Mouse (Mus musculus) midbrain, embryonic 10.5 days (tissue): Measurements from ENCODE around the gene Vmn1r218. TPM values are rescaled to one million over a fixed set of nuclear protein-coding genes. Genes with fewer than 3 reads are reported as not detected.
"Not testable (repeated sequence)": the region's sequence is repeated elsewhere in the genome, so short reads cannot be mapped to it uniquely, and the experiment has no call there.

Experiments used
- DNase-seq: peaks from one replicate; pipeline ENCODE4 v3.0.0-alpha.2; 2017; ENCODE audit warnings: low spot score
- H3K27ac ChIP-seq: fragments of 300-500 bp; sonication (generic); replicated peaks from 2 replicates; pipeline ENCODE4 v1.5.1; 2016; ENCODE audit warnings: mild to moderate bottlenecking
- H3K27me3 ChIP-seq: fragments of 300-500 bp; sonication (generic); 2 replicates; pipeline ENCODE4 v1.6.1; 2016; ENCODE audit warnings: low read depth, mild to moderate bottlenecking; ENCODE audit not compliant: poor library complexity, severe bottlenecking
- H3K36me3 ChIP-seq: fragments of 300-500 bp; sonication (generic); 2 replicates; pipeline ENCODE4 v1.6.1; 2016; ENCODE audit warnings: mild to moderate bottlenecking, moderate library complexity
- H3K4me1 ChIP-seq: fragments of 300-500 bp; sonication (generic); 2 replicates; pipeline ENCODE4 v1.6.1; 2016
- H3K4me3 ChIP-seq: fragments of 300-500 bp; sonication (generic); 2 replicates; pipeline ENCODE4 v1.5.1; 2016; ENCODE audit warnings: mild to moderate bottlenecking, moderate library complexity
- H3K9me3 ChIP-seq: fragments of 300-500 bp; sonication (generic); replicated peaks from 2 replicates; pipeline ENCODE4 v1.6.1; 2016; ENCODE audit warnings: mild to moderate bottlenecking
- WGBS: fragments of 180-500 bp; shearing (Covaris S2); methylation state at CpG from one replicate; pipeline ENCODE4 v1.1.7; 2016; 5-methylcytosine and 5-hydroxymethylcytosine counted together
- polyA plus RNA-seq: library from polyadenylated mRNA; unstranded; fragments of >200 nt; fragmentation: Nextera tagmentation; extraction: Ambion mirVana; gene quantifications from 2 replicates; pipeline ENCODE4 v1.2.1, GENCODE M21; 2016

The Vmn1r218 gene
- polyA plus RNA-seq, result not detected in 2 replicates

- H3K27ac ChIP-seq, result no peak within 1 kb of the TSS
- no peak for DNase-seq
- H3K36me3 ChIP-seq, result no peaks in the 10 kb centered on the region
- no peaks in the 10 kb centered on the region for H3K4me1 ChIP-seq
- no peaks in the 10 kb centered on the region for H3K9me3 ChIP-seq
- WGBS, result 74% methylated on average over 3 of the region's 3 CpGs
- H3K4me3 ChIP-seq, result no peak within 1 kb of the TSS
- no peaks in the 10 kb centered on the region for H3K27me3 ChIP-seq
Observed at GRCm38 (mm10) chr13:23133099-23133498, at the start of gene Vmn1r218. TSS of gene Vmn1r218 (plus strand) at chr13:23133155.

- Histone ChIP-seq H3K36me3 (no peaks in the 10 kb centered on the region), H3K4me3 (no peak overlapping the region), H3K27me3 (no peaks in the 10 kb centered on the region), H3K4me1 (no peaks in the 10 kb centered on the region), H3K27ac (no peak overlapping the region), H3K9me3 (no peaks in the 10 kb centered on the region)
- WGBS, result 96% methylated on average over 4 of the region's 4 CpGs
- DNase-seq, result no peak
Observed at GRCm38 (mm10) chr13:23094386-23094785, 38.6 kb upstream of the Vmn1r218 start.

GRCm38 (mm10) chr13:23118126-23118525 lies 14.8 kb upstream of the Vmn1r218 start, which contains the start of gene Vmn1r217:
TSS of gene Vmn1r217 (minus strand) at chr13:23118226.
- H3K4me1 ChIP-seq, H3K4me3 ChIP-seq, H3K27ac ChIP-seq, H3K27me3 ChIP-seq, H3K9me3 ChIP-seq, H3K36me3 ChIP-seq, DNase-seq: not testable (repeated sequence)
- WGBS, result 88% methylated on average over 1 of the region's 1 CpGs

GRCm38 (mm10) chr13:23120611-23121010 lies 12.3 kb upstream of the Vmn1r218 start:
- Histone ChIP-seq H3K27me3 (no peaks in the 10 kb centered on the region), H3K27ac (no peak overlapping the region), H3K9me3 (no peaks in the 10 kb centered on the region), H3K36me3 (no peaks in the 10 kb centered on the region), H3K4me1 (no peaks in the 10 kb centered on the region), H3K4me3 (no peak overlapping the region)
- DNase-seq, result no peak
- WGBS, result 89% methylated on average over 2 of the region's 2 CpGs

GRCm38 (mm10) chr13:23133501-23133900 lies 546 bp downstream of the Vmn1r218 start:
- 75% methylated on average over 1 of the region's 1 CpGs for WGBS
- H3K4me3 ChIP-seq, result no peak overlapping the region
- H3K27me3 ChIP-seq, result no peaks in the 10 kb centered on the region
- DNase-seq, result no peak
- H3K27ac ChIP-seq, result no peak overlapping the region
- H3K36me3 ChIP-seq, result no peaks in the 10 kb centered on the region
- no peaks in the 10 kb centered on the region for H3K4me1 ChIP-seq
- no peaks in the 10 kb centered on the region for H3K9me3 ChIP-seq

- DNase-seq, result no peak
- Histone ChIP-seq H3K27me3 (no peaks in the 10 kb centered on the region), H3K4me1 (no peaks in the 10 kb centered on the region), H3K4me3 (no peak overlapping the region), H3K9me3 (no peaks in the 10 kb centered on the region), H3K27ac (no peak overlapping the region), H3K36me3 (no peaks in the 10 kb centered on the region)
- WGBS, result 93% methylated on average over 2 of the region's 2 CpGs
Observed at GRCm38 (mm10) chr13:23138880-23139279, 5.9 kb downstream of the Vmn1r218 start.

GRCm38 (mm10) chr13:23157848-23158247 lies 24.9 kb downstream of the Vmn1r218 start:
- Histone ChIP-seq H3K36me3 (no peaks in the 10 kb centered on the region), H3K27me3 (no peaks in the 10 kb centered on the region), H3K9me3 (no peaks in the 10 kb centered on the region), H3K4me1 (peaks cover 8% of the 10 kb centered on the region), H3K27ac (no peak overlapping the region), H3K4me3 (no peak overlapping the region)
- DNase-seq, result peak; percentile 12
- WGBS, result 79% methylated on average over 3 of the region's 3 CpGs

GRCm38 (mm10) chr13:23159012-23159411 lies 26.1 kb downstream of the Vmn1r218 start, which contains the start of gene Vmn1r219:
TSS of gene Vmn1r219 (plus strand) at chr13:23159312.
- WGBS, result 91% methylated on average over 4 of the region's 4 CpGs
- Histone ChIP-seq H3K36me3 (no peaks in the 10 kb centered on the region), H3K27ac (no peak within 1 kb of the TSS), H3K9me3 (no peaks in the 10 kb centered on the region), H3K4me1 (peaks cover 8% of the 10 kb centered on the region), H3K4me3 (no peak within 1 kb of the TSS), H3K27me3 (no peaks in the 10 kb centered on the region)
- no peak for DNase-seq

- H3K4me3 ChIP-seq, H3K4me1 ChIP-seq, DNase-seq, H3K36me3 ChIP-seq, H3K27me3 ChIP-seq, H3K27ac ChIP-seq, H3K9me3 ChIP-seq: not testable (repeated sequence)
- 85% methylated on average over 4 of the region's 4 CpGs for WGBS
Observed at GRCm38 (mm10) chr13:23166471-23166870, 33.5 kb downstream of the Vmn1r218 start.

GRCm38 (mm10) chr13:23187875-23188274 lies 54.9 kb downstream of the Vmn1r218 start, which contains the start of gene Vmn1r220:
TSS of gene Vmn1r220 (minus strand) at chr13:23187975.
- Histone ChIP-seq H3K9me3 (no peaks in the 10 kb centered on the region), H3K4me3 (no peak within 1 kb of the TSS), H3K36me3 (no peaks in the 10 kb centered on the region), H3K27me3 (no peaks in the 10 kb centered on the region), H3K4me1 (no peaks in the 10 kb centered on the region), H3K27ac (no peak within 1 kb of the TSS)
- 89% methylated on average over 2 of the region's 2 CpGs for WGBS
- DNase-seq, result no peak

Other genes with a start within 250 kb of the Vmn1r218 start
- gene Vmn1r212, start 248.9 kb upstream of the Vmn1r218 start, polyA plus RNA-seq, result not detected in 2 replicates
- gene Vmn1r213, start 125.5 kb upstream of the Vmn1r218 start, polyA plus RNA-seq, result not detected in 2 replicates
- gene Vmn1r214, start 102.7 kb upstream of the Vmn1r218 start, polyA plus RNA-seq, result not detected in 2 replicates
- not detected in 2 replicates for gene Vmn1r215, start 65.1 kb upstream of the Vmn1r218 start, polyA plus RNA-seq
- gene Vmn1r217, start 14.9 kb upstream of the Vmn1r218 start, polyA plus RNA-seq, result not detected in 2 replicates
- gene Vmn1r219, start 26.2 kb downstream of the Vmn1r218 start, polyA plus RNA-seq, result 0.02 TPM in 1 of 2 replicates, not detected in the other
- not detected in 2 replicates for gene Vmn1r220, start 54.8 kb downstream of the Vmn1r218 start, polyA plus RNA-seq
- not detected in 2 replicates for gene Vmn1r221, start 81.0 kb downstream of the Vmn1r218 start, polyA plus RNA-seq
- not detected in 2 replicates for gene Vmn1r222, start 102.8 kb downstream of the Vmn1r218 start, polyA plus RNA-seq
- gene Vmn1r223, start 114.0 kb downstream of the Vmn1r218 start, polyA plus RNA-seq, result not detected in 2 replicates
- gene Zfp322a, start 236.1 kb downstream of the Vmn1r218 start, polyA plus RNA-seq, result 55.6 and 58.6 TPM in 2 replicates